ENCODE assay signal across 44 mouse cellular contexts in the genomic region with DNA sequence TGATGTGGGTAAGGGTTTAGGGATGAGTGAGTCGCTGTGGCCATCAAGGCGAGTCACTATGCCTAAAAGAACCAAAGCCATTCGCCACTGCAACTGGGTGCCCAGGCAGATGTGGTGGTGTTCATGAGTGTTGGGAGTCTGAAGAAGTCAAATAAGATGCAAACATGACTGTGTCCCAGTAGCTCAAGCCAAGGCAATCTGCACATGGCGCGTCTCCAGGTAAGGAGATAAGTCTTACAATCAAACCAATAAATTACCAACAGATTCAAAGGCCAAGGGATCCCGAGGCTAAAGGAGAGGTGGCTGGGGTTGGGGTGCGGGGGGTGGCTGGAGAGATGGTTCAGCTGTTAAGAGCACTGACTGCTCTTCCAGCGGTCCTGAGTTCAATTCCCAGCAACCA. TPM values are rescaled to one million over a fixed set of nuclear protein-coding genes. Genes with fewer than 3 reads are reported as not detected.
"Had no signal": no experiment of that assay in that cellular context is flagged by ENCODE, and none has a peak within 500 bp of the region (broad histone marks: within the 10 kb centered on the region; RNA-seq: fewer than 3 reads in every experiment).

No protein-coding gene starts in this region.

- DNase-seq: heart, postnatal 10 days; heart, postnatal 14 days; heart, postnatal 36 days; heart, postnatal 4 days; kidney, postnatal 10 days; kidney, postnatal 14 days; kidney, postnatal 4 days; layer of hippocampus, adult 9-11 months; layer of hippocampus, postnatal 36 days had no signal

- H3K9me3 ChIP-seq: heart, embryonic 10.5 days; heart, embryonic 12.5 days; heart, embryonic 13.5 days; heart, embryonic 15.5 days; hindbrain, embryonic 10.5 days; hindbrain, embryonic 12.5 days; hindbrain, embryonic 13.5 days; hindbrain, embryonic 15.5 days; kidney, embryonic 15.5 days had no signal

- H3K4me3 ChIP-seq: heart, embryonic 10.5 days; heart, embryonic 12.5 days; heart, embryonic 13.5 days; heart, embryonic 15.5 days; hindbrain, embryonic 10.5 days; hindbrain, embryonic 12.5 days; hindbrain, embryonic 13.5 days; hindbrain, embryonic 15.5 days; kidney, embryonic 15.5 days; layer of hippocampus, adult 2 months; left cerebral cortex, adult 2 months had no signal

- H3K4me2 ChIP-seq: heart, embryonic 11.5 days; heart, embryonic 12.5 days; heart, embryonic 13.5 days; heart, embryonic 15.5 days; hindbrain, embryonic 12.5 days; hindbrain, embryonic 13.5 days; hindbrain, embryonic 14.5 days; hindbrain, embryonic 15.5 days; kidney, embryonic 15.5 days had no signal

- H3K9ac ChIP-seq: heart, embryonic 12.5 days; heart, embryonic 13.5 days; heart, embryonic 15.5 days; hindbrain, embryonic 12.5 days; hindbrain, embryonic 13.5 days; hindbrain, embryonic 14.5 days; hindbrain, embryonic 15.5 days; kidney, embryonic 15.5 days had no signal

- ATAC-seq: hindbrain, embryonic 16.5 days; hindbrain, postnatal 0 days; inflammation-experienced regulatory T-cells, adult 6 months had no signal

- H3K4me1 ChIP-seq: heart, embryonic 12.5 days; heart, embryonic 13.5 days had no signal

- H3K27ac ChIP-seq: heart, embryonic 10.5 days; heart, embryonic 13.5 days; heart, embryonic 15.5 days; hindbrain, embryonic 10.5 days; hindbrain, embryonic 12.5 days; hindbrain, embryonic 13.5 days; hindbrain, embryonic 14.5 days; hindbrain, embryonic 15.5 days; hindbrain, postnatal 0 days; kidney, embryonic 15.5 days; kidney, postnatal 0 days; layer of hippocampus, adult 2 months; left cerebral cortex, adult 2 months had no signal

- H3K36me3 ChIP-seq: heart, embryonic 10.5 days; heart, embryonic 12.5 days; heart, embryonic 13.5 days; heart, embryonic 15.5 days; hindbrain, embryonic 10.5 days; hindbrain, embryonic 12.5 days; hindbrain, embryonic 13.5 days; hindbrain, embryonic 15.5 days; kidney, embryonic 15.5 days had no signal

RNA-seq across cellular contexts. Expression of a gene that starts 6.1 kb away (rescaled TPM):
- total RNA-seq: heart, postnatal 10 days; heart, postnatal 14 days; heart, postnatal 25 days; heart, postnatal 36 days; heart, postnatal 4 days; hematopoietic stem cell, adult 5-6 weeks; hindbrain, postnatal 0 days; layer of hippocampus, adult 18-20 months; layer of hippocampus, adult 2 months; layer of hippocampus, adult 8-10 months; layer of hippocampus, postnatal 10 days; layer of hippocampus, postnatal 14 days; layer of hippocampus, postnatal 25 days; layer of hippocampus, postnatal 36 days; left cerebral cortex, adult 18-20 months; left cerebral cortex, adult 2 months had no signal
- polyA plus RNA-seq: heart, embryonic 10.5 days; heart, embryonic 11.5 days; heart, embryonic 12.5 days; heart, embryonic 13.5 days; heart, embryonic 14.5 days; heart, embryonic 15.5 days; heart, embryonic 16.5 days; heart, postnatal 0 days; hindbrain, embryonic 10.5 days; hindbrain, embryonic 11.5 days; hindbrain, embryonic 12.5 days; hindbrain, embryonic 13.5 days; hindbrain, embryonic 14.5 days; hindbrain, embryonic 15.5 days; hindbrain, embryonic 16.5 days; hindbrain, postnatal 0 days; inflammation-experienced regulatory T-cells, adult 6 months; intestine, embryonic 14.5 days; intestine, embryonic 16.5 days; kidney, adult 2 months; kidney, embryonic 14.5 days; kidney, embryonic 15.5 days; kidney, embryonic 16.5 days; kidney, postnatal 0 days; large intestine, adult 2 months had no signal

RNA-seq across cellular contexts. Expression of a gene that starts 52.6 kb away (rescaled TPM):
- polyA plus RNA-seq: inflammation-experienced regulatory T-cells, adult 6 months had no signal
